Mouse (Mus musculus) midbrain, embryonic 11.5 days (tissue): ENCODE measurements around the gene Acvr1. TPM values are rescaled to one million over a fixed set of nuclear protein-coding genes. Genes with fewer than 3 reads are reported as not detected.

Source experiments
- ATAC-seq: fragments of 200-750 bp; cut with Nextera tagmentation; 2 replicates; pipeline ENCODE4 v1.8.0; 2017; ENCODE audit warnings: moderate TSS enrichment, moderate library complexity; ENCODE audit not compliant: low FRiP score
- DNase-seq: peaks from one replicate; pipeline ENCODE4 v3.0.0; 2015; ENCODE audit warnings: low spot score; ENCODE audit errors: missing footprints
- H3K27ac ChIP-seq: fragments of 300-500 bp; sonication (generic); 2 replicates; pipeline ENCODE4 v1.5.1; 2014; ENCODE audit warnings: low read depth, low read length
- H3K27me3 ChIP-seq: fragments of 300-500 bp; sonication (generic); 2 replicates; pipeline ENCODE4 v1.6.1; 2014; ENCODE audit warnings: mild to moderate bottlenecking, low read length, moderate library complexity, mixed read lengths; ENCODE audit not compliant: control insufficient read depth, insufficient read depth
- H3K36me3 ChIP-seq: fragments of 300-500 bp; sonication (generic); 2 replicates; pipeline ENCODE4 v1.6.1; 2014; ENCODE audit warnings: mild to moderate bottlenecking, low read length, moderate library complexity, mixed read lengths; ENCODE audit not compliant: control insufficient read depth, insufficient read depth
- H3K4me1 ChIP-seq: fragments of 300-500 bp; sonication (generic); 2 replicates; pipeline ENCODE4 v1.6.1; 2014; ENCODE audit warnings: low read length; ENCODE audit not compliant: control insufficient read depth, insufficient read depth
- H3K4me2 ChIP-seq: fragments of 300-500 bp; sonication (generic); 2 replicates; pipeline ENCODE4 v1.6.1; 2014; ENCODE audit warnings: mild to moderate bottlenecking, moderate library complexity
- H3K4me3 ChIP-seq: fragments of 300-500 bp; sonication (generic); 2 replicates; pipeline ENCODE4 v1.5.1; 2014; ENCODE audit warnings: low read depth, low read length
- H3K9ac ChIP-seq: fragments of 300-500 bp; sonication (generic); 2 replicates; pipeline ENCODE4 v1.6.1; 2014; ENCODE audit warnings: low read length
- H3K9me3 ChIP-seq: fragments of 300-500 bp; sonication (generic); 2 replicates; pipeline ENCODE4 v1.6.1; 2016; ENCODE audit warnings: low read length; ENCODE audit not compliant: control insufficient read depth
- WGBS: fragments of 180-500 bp; shearing (Covaris S2); extraction: QIAGEN DNeasy Blood & Tissue Kit; methylation state at CpG from one replicate; pipeline ENCODE4 v1.1.7; 2014; 5-methylcytosine and 5-hydroxymethylcytosine counted together
- polyA plus RNA-seq: library from polyadenylated mRNA; unstranded; fragments of >200 nt; fragmentation: Nextera tagmentation; extraction: Ambion mirVana; gene quantifications from 2 replicates; pipeline ENCODE4 v1.2.1, GENCODE M21; 2014

The Acvr1 gene
- polyA plus RNA-seq, 1 experiment from 2014 or later = 4.9 TPM

DNA sequence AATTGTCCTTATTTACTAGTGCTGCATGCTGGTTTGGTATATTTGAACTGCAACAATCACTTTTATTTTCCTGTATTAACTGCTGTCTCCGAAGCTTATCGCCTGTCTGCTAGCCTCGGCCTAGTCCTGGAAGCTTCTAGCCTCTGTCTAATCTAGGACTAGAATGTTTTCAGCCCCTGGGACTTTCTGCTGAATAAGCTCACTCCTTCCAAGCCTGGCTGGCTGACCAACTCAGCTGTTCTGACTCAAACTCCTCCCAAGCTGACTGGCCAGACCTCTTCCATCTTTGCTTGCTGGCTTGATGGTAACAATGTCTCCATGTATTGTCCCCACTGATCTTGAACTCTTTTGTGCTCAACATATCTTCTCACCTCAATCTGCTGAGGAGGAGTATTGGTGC, 71.7 kb downstream of the Acvr1 start:
- Histone ChIP-seq H3K36me3 (no peaks in the 10 kb centered on the region), H3K4me2 (no peak overlapping the region), H3K27ac (no peak overlapping the region), H3K4me1 (no peaks in the 10 kb centered on the region), H3K9me3 (no peaks in the 10 kb centered on the region), H3K9ac (no peak overlapping the region), H3K27me3 (no peaks in the 10 kb centered on the region), H3K4me3 (no peak overlapping the region)
- no peak for DNase-seq
- ATAC-seq = no peak
- 94% methylated on average over 3 of the region's 3 CpGs for WGBS

DNA sequence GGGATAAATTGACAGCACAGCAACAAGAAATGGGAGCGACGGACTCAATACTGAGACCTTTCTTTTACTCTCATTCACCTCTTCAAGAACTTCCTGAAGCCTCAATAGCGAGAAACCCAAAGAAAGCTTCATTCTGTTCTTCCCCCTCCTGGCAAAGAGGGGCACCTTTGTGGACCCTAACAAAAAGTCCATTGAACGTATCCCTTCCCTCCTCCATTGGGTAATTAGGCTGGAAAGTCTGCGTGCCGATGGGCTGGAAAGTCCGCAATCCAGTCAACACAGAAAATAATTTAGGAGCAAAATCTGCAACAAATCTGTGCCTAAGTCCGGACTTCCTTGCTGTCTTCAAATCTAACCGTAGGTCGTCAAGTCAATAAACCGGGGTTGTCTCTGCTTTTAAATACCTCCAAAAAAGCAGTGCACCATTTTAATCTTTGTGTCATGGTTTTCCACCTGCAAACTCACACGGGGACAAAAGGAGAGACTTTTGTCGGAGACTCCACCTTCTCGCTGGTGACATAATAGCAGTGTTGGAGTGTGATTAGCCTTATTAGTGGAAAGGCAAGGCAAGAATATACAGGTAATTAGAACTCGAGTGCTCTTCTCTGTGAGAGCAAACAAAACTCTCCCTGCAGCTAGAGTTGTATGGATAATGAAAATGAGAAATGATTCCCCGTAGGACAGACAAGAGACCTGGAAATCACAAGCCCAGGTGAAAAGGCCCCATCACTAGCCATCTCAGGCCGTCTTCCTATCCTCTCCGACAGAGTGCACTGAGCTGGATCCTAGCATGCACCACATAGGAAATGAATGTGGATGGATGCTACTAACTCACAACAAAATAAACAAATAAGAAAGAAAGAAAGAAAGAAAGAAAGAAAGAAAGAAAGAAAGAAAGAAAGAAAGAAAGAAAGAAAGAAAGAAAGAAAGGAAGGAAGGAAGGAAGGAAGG, 73.0 kb downstream of the Acvr1 start:
- no peaks in the 10 kb centered on the region for H3K27me3 ChIP-seq
- no peak for DNase-seq
- no peaks in the 10 kb centered on the region for H3K9me3 ChIP-seq
- 75% methylated on average over 18 of the region's 18 CpGs for WGBS
- no peak overlapping the region for H3K9ac ChIP-seq
- H3K36me3 ChIP-seq = no peaks in the 10 kb centered on the region
- ATAC-seq = no peak
- H3K4me2 ChIP-seq = no peak overlapping the region
- H3K4me3 ChIP-seq = no peak overlapping the region
- no peak overlapping the region for H3K27ac ChIP-seq
- no peaks in the 10 kb centered on the region for H3K4me1 ChIP-seq

DNA sequence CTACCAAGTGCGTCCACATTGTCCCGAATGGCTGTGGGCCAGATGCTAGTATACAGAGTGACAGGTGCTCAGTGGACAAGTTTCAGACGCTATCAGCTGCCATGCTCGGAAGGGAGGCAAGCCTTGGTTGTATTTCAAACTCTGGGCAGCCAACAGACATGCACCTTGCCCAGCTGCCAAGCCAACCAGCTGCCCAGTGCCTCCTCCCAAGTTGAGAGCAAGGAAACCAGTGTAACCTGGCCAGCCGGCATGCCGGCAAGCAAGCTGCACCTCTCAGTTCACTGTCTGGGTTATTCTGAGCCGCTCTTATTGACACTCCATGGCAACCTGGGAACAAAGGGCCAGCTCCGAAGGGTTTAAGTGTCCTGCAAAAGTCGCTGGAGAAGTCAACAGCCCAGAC, 77.7 kb downstream of the Acvr1 start:
- Histone ChIP-seq H3K4me2 (no peak overlapping the region), H3K27ac (no peak overlapping the region), H3K4me1 (0 out of 2 replicates have a peak, but pooled peaks cover 3% of the 10 kb centered on the region), H3K4me3 (no peak overlapping the region), H3K9me3 (no peaks in the 10 kb centered on the region), H3K9ac (no peak overlapping the region), H3K36me3 (no peaks in the 10 kb centered on the region), H3K27me3 (no peaks in the 10 kb centered on the region)
- ATAC-seq = no peak
- WGBS = 81% methylated on average over 9 of the region's 9 CpGs
- DNase-seq = no peak

DNA sequence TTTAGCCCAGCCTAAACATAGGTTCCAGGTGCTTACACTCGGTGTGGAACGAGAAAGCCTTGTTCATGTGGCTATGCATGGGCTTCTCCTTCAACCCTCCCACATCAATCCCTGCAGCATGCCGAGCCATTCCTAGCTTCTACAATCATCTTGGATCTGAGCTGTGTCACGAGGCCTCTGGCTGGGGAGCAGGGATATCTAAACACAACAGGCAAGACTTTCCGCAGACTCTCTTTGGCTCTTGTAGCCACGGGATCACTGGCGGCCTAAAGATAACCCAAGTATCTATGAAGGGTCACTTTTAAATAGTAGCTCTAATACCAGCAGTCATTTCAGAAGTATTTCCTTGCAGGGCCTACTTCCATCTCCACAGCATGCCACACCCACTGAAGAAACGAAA, 78.6 kb downstream of the Acvr1 start:
- WGBS = 93% methylated on average over 8 of the region's 8 CpGs
- no peak overlapping the region for H3K9ac ChIP-seq
- no peaks in the 10 kb centered on the region for H3K36me3 ChIP-seq
- no peaks in the 10 kb centered on the region for H3K27me3 ChIP-seq
- DNase-seq = peak; percentile 56
- H3K4me3 ChIP-seq = no peak overlapping the region
- no peak overlapping the region for H3K27ac ChIP-seq
- no peak for ATAC-seq
- H3K4me2 ChIP-seq = no peak overlapping the region
- H3K4me1 ChIP-seq = 0 out of 2 replicates have a peak, but pooled peaks cover 3% of the 10 kb centered on the region
- no peaks in the 10 kb centered on the region for H3K9me3 ChIP-seq

DNA sequence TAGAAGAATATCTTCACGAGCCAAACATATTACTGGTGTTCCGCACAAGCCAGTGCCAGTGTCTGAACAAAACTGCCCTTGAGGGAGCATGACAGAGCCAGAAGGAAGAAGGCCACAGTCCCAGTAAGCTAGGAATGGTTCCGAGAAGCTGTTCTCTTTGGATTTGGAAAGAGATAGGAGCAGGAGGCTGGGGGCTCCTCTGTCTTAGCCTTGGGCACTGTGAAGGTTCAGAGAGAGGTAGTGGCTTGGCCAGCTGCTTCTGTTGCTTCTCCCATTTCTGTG, 79.7 kb downstream of the Acvr1 start:
- Histone ChIP-seq H3K36me3 (no peaks in the 10 kb centered on the region), H3K4me1 (0 out of 2 replicates have a peak, but pooled peaks cover 3% of the 10 kb centered on the region), H3K9ac (no peak overlapping the region), H3K27me3 (no peaks in the 10 kb centered on the region), H3K4me3 (no peak overlapping the region), H3K4me2 (no peak overlapping the region), H3K9me3 (no peaks in the 10 kb centered on the region), H3K27ac (no peak overlapping the region)
- DNase-seq = no peak
- no peak for ATAC-seq
- 81% methylated on average over 3 of the region's 3 CpGs for WGBS

DNA sequence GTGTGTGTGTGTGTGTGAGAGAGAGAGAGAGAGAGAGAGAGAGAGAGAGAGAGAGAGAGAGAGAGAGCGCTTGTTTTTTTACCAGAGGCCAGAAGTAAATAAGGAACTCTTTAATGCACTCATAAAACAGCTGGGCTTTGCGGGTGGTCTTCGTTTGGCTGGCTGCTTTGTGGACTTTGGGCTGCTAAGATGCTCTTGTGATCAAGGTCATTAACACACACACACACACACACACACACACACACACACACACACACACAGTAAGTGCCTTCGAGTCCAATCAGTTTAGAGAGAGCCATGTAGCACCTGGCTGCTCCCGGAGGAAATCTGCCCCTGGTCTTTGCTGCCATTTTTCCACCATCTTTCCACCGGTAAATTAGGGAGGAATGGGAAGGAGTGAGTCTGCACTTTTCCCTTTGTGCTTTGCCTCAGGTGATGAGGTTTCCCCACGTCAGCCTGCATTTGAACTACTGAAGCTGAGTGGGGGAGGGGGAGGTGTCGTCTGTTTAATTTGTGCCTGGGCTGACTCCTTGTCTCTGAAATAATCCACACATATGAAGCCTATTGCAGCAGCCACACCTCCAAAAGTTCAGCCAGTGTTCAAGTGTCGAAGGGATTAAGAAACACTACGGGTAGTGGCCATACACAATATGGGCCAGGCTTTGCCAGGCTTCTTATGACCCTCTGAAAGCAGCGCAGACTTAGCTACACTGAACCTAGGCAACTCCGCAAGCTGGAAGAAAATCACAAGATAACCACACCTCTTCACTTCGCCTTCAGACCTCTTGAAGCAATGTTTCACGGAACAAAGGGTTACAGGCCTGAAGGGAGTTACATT, 80.3 kb downstream of the Acvr1 start:
- Histone ChIP-seq H3K27me3 (no peaks in the 10 kb centered on the region), H3K9ac (no peak overlapping the region), H3K27ac (no peak overlapping the region), H3K4me2 (no peak overlapping the region), H3K4me1 (0 out of 2 replicates have a peak, but pooled peaks cover 3% of the 10 kb centered on the region), H3K9me3 (no peaks in the 10 kb centered on the region), H3K36me3 (no peaks in the 10 kb centered on the region), H3K4me3 (no peak overlapping the region)
- WGBS = 61% methylated on average over 14 of the region's 14 CpGs
- ATAC-seq (0 out of 2 replicates have a peak, but pooled peaks have one; percentile 15), DNase-seq (peak; percentile 82)

DNA sequence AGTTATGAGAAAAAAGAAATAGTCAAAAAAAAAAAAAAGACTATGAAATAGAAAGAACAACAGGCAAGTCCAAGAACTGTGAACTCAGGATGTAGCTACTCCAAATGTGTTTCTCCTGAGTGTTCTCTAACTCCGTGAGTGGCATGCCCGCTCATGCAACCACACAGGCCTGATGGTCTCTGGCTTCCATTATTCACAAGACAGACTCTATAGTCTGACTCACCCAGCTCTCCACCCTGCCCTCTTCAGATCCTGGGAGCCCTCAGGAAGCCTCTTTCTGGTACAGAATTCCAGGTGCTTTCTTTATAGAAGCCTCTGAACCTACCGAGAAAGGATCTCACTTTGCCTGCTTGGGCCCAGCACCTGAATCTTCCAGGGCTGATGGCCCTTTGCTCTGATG, 81.3 kb downstream of the Acvr1 start:
- Histone ChIP-seq H3K4me2 (no peak overlapping the region), H3K27me3 (no peaks in the 10 kb centered on the region)
- 92% methylated on average over 3 of the region's 3 CpGs for WGBS

DNA sequence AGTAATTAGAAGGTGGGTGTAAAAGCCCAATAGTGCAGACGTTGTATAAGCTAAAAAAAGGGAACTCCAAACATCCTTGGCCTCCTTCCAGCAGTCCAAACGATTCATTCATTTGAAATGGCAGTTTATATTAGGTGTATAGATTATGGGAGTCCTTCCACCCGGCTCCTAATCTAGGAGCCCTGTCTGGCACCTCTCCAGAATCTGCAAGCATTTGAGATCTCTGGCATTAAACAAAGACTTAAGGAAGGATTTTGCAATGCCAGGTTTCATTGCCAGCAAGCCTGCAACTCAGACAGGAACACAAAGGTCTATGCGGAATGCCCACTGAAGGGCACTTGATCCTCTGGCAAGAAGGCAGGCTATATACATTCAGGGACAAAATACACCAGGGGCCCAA, 81.8 kb downstream of the Acvr1 start:
- H3K4me1 ChIP-seq = 0 out of 2 replicates have a peak, but pooled peaks cover 3% of the 10 kb centered on the region
- ATAC-seq (no peak), DNase-seq (peak; percentile 62)
- H3K27me3 ChIP-seq = no peaks in the 10 kb centered on the region
- no peaks in the 10 kb centered on the region for H3K9me3 ChIP-seq
- no peak overlapping the region for H3K4me3 ChIP-seq
- no peak overlapping the region for H3K4me2 ChIP-seq
- WGBS = 89% methylated on average over 4 of the region's 4 CpGs
- no peaks in the 10 kb centered on the region for H3K36me3 ChIP-seq
- no peak overlapping the region for H3K27ac ChIP-seq
- H3K9ac ChIP-seq = no peak overlapping the region

More for the DNA sequence above, 81.3 kb downstream of the Acvr1 start:
- Histone ChIP-seq H3K4me1 (0 out of 2 replicates have a peak, but pooled peaks cover 3% of the 10 kb centered on the region), H3K4me3 (no peak overlapping the region), H3K36me3 (no peaks in the 10 kb centered on the region), H3K9ac (no peak overlapping the region), H3K9me3 (no peaks in the 10 kb centered on the region), H3K27ac (no peak overlapping the region)
- DNase-seq (peak; percentile 54), ATAC-seq (no peak)
